Mouse (Mus musculus) C2C12 (cell line): ENCODE data around the gene A430005L14Rik.

Experiments
- CEBPB ChIP-seq: IDR thresholded peaks from one replicate; pipeline ENCODE4 v1.6.1; 2011; ENCODE audit warnings: low read depth, mild to moderate bottlenecking, control low read depth, moderate library complexity
- CTCF ChIP-seq: IDR thresholded peaks from one replicate; pipeline ENCODE4 v1.5.1; 2011; ENCODE audit not compliant: control insufficient read depth, insufficient read depth, insufficient read length
- FOSL1 ChIP-seq: IDR thresholded peaks from one replicate; pipeline ENCODE4 v1.8.0; 2011; ENCODE audit warnings: mild to moderate bottlenecking, low read length; ENCODE audit not compliant: poor library complexity, insufficient read depth, severe bottlenecking
- MAX ChIP-seq: IDR thresholded peaks from one replicate; pipeline ENCODE4 v1.6.1; 2011; ENCODE audit warnings: mild to moderate bottlenecking, control low read depth
- MYOG ChIP-seq: IDR thresholded peaks from one replicate; pipeline ENCODE4 v1.6.1; 2011; ENCODE audit not compliant: control insufficient read depth, insufficient read length; ENCODE audit errors: extremely low read depth
- USF1 ChIP-seq: IDR thresholded peaks from one replicate; pipeline ENCODE4 v1.6.1; 2011; ENCODE audit warnings: low read depth, mild to moderate bottlenecking, control low read depth, moderate library complexity

DNA sequence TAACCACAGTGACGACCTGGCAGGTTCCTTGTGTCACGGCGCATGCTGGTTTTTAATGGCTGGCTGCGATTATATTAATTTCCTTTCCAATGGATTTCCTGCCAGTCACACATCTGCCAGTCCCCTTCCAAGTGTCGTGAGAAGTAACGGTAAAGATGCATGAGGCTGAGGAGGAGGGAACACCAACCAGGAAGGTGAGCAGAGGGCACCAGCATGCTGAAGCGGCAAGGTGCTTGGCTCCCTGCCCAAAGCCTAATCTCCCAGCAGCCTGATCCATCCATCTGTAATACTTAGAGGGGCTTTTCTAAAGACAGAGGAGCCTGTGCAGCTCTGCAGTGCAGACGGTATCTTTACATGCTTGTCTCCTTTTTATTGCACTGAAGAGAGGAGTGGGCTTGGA is 1.4 kb upstream of the A430005L14Rik start:
- TF ChIP-seq CTCF (no peak), CEBPB (no peak), USF1 (no peak), MYOG (no peak), FOSL1 (no peak), MAX (no peak)
